Mouse (Mus musculus): ENCODE measurements around the gene Fibp.

- no peak for TF ChIP-seq CTCF (IDR thresholded peaks at IDR 0.05; ENCODE audit: control insufficient read depth, insufficient read depth, low read length)
- no peak for TF ChIP-seq POLR2A (IDR thresholded peaks at IDR 0.05; ENCODE audit: borderline replicate concordance, control insufficient read depth, low read depth, low read length)
Observed at GRCm38 (mm10) chr19:5448354-5449150, 11.9 kb upstream of the Fibp start.

Measured in bone marrow, adult 2 months (tissue).